Mouse (Mus musculus) kidney, postnatal 14 days (tissue): ENCODE data around the gene Btbd9.
A peak's percentile ranks its signal among the peaks of the same experiment; 100 is the strongest.

ENCODE experiments used
- DNase-seq: peaks from one replicate; pipeline ENCODE4 v3.0.0; 2022; ENCODE audit warnings: mixed read lengths

Gene Btbd9

DNA sequence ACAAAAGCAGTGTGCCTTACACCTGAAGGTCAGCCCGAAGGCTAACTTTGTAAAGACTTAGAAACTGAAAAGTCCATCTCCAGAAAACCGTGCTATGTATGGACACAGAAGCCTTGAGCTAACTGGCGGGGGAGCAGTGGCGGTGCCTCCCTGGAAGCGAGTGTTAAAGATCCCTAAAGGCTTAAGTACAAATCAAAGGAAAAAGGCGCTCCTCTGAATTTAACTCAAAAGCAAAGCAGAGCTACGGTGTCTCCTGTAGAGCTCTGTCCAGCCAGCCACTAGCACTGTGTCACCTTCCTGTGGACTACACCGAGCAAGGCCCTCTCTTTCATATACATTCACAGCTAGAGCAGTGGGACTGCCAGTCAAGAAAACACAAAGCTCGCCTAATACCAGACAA, 98.1 kb downstream of the Btbd9 start:
- DNase-seq, result no peak

DNA sequence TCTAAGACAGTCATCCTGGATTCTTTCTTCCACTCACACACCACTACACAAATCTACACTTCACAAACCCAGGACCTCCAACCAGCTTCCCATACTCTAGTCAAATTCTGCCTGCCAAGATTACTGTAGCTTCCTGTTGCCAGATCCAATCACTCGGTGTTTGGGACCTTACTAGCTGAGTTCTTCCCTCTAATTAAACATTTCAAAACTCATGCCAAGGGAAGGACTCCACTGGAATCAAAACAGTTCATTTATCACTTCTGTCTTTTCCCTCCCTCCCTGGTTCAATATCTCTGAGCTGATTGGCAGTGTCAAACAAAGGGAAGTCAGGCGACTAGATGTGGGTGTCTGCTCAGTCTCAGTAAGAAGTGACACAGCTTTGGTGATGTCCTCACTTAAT, 101.7 kb downstream of the Btbd9 start:
- DNase-seq, result no peak

DNA sequence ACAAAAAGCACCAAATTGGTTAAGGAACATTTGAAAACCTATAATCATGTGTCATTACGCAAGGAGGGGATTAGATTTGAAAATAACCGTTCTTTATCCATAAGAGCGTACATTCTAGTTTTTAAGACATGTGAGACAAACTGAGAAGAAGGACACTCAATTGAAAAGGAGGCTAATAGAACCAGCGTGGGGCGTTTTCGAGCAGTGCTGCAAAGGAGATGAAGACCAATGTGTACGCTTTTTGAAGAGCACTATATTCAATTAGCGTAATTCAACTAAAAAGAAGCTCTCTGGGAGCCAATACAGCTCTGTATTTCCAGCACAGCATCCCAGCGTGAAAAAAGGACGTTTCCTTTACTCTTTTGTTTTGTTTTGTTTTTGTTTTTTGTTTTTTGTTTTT, 103.5 kb downstream of the Btbd9 start:
- DNase-seq, result no peak

DNA sequence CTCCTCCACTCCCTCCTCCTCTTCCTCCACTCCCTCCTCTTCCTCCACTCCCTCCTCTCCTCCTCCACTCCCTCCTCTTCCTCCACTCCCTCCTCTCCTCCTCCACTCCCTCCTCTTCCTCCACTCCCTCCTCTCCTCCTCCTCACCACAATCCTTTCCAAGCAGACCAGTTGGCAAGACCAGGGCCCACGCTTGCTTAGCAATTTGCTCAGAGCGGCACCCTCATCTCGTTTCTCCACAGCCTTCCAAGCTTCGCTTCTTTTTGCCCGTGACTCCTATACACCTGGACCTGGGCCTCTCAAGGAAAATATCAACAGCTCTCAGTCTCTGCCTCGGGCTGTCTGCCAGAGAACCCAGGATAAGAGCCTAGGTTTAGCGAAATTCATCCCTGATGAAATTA, 104.8 kb downstream of the Btbd9 start:
- DNase-seq, result no peak

DNA sequence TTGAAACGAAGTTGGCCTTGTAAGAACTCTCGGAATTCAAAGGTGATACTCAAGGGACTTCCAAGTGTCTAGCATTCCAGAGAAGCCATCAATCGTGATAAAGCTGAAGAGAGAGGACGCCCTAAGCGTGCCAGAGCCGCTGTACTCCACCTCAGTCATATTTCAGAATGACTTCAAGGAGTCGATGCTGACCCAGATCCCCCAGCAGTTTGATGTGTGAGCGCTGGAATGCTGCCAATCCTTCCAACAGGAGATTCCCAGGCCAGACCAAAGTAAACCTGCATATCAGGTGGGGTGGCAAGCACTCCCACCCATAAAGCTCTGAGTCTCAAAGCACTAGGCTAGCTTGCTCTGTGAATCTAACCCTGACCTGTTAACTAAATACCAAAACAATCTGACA, 105.5 kb downstream of the Btbd9 start:
- DNase-seq, result peak; percentile 50

DNA sequence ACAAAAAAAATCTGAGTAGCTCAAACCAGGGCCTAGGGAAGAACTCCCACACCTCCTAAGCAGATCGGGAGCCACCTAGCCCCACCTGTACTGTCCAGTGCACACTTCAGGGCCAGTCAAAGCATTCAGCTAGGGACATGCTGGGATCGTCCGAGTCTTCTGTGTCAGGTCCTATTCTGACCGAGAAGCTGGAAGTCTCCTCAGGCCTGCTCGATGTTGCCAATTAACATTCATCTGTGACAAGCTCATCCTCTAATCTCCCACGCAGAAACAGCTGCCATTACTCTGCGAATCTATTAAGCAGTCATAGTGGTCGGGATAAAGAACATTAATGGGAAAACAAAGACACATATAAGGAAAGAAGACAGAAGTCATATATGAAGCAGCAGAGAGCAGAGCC, 106.0 kb downstream of the Btbd9 start:
- DNase-seq, result peak; percentile 39

DNA sequence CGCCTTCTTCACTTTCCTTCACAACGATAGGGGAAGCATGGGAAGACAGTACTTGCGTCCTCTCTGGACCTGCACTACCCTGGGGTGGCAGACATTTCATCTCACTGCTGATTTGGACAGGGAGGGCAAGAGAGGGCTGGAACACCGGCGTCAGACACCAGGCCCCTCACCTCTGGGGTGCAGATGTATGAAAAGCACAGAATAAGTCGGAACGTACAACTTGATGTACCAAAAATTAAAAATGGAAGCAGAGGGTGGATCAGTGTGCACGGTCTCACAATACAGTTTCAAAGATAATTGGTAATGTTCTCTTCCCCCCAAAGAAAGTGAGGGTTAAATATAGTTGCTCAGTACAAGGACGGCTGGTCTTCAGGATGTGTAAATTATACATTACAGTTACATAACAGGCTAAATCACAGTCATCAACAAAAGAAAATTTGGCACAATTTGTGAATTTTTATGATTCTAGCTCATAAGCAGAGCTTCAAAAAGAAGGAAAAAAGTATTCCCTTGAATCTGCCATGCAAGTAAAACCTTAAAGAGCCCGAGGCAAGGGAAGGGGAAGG, 106.7 kb downstream of the Btbd9 start:
- no peak for DNase-seq

DNA sequence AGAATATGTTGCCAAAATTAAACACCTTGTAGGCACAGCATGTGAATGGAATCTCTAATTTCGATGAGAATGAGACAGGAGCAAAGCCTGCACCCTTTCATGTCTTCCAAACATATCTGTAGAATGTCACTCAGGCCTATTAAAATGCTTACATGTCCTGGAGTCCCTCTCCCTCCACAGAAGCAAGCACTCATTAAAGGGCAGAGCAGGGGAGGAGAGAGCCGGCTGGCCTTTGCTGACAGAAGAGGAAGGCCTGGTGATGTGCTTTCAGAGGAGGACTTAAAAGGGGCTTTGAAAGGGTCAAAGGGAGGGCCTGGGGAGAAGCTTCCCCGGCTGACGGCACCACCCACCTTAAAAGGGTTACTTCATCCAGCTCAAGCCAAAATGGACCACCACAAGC, 107.9 kb downstream of the Btbd9 start:
- no peak for DNase-seq

DNA sequence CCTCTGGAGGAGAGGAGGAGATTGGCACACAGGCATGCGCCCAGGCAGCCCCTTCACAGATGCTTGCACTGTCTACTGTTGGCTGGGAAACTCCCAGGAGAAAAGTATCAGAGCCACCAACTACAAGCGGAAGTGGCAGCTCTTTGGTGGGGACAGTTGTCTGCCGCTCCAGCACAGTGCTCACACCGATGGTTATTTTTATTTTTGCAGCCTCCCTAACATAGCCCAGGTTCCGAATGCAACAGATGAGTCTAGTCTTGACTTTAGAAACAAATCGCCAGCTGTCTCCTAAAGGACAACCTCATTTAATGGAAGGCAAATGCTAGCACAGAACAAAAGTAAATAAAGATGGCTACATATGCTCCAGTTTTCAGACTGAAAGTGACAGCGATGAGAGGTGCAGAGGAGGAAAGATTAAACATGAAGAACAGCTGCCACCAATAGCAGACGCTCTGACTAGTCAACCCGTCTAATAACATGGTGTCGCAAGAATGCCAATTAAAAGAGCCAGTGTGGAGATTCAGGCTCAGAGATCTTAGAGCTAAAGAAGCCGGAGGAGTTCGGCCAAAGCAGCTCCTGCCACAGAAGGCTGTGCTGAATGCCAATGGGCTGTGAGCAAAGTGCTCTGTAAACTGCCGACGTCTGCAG, 108.6 kb downstream of the Btbd9 start:
- no peak for DNase-seq

DNA sequence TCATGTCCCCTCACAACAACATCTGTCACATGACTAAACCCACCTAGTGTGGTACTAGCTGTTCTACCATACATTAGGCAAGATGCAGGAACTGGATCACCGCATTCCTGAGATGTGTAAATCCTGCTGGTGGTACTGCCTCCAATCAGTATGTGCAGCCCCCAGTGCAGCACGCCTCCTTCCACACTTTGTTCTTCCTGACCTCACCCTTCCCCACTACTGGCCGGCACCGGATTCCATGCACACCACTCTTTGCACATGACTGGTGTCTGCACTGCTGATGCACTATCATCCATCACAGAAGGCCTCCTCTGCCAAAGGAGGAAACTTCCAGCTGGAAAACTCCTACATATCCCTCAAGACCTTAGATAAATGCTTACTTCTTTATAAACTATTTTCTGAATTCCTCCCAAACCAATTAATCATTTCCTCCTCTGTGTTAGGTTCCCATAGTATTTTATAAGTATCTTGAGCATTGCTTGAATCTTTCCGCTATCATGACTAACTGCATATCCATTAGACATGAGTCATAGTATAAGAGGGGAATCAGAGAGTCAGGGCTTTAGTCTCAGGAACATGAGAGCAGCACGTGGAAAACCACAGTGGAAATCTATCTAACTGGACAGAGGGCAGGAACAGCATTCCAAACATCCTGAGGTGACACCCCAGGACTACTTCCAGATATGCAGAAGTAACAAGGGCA, 111.1 kb downstream of the Btbd9 start:
- DNase-seq, result no peak

DNA sequence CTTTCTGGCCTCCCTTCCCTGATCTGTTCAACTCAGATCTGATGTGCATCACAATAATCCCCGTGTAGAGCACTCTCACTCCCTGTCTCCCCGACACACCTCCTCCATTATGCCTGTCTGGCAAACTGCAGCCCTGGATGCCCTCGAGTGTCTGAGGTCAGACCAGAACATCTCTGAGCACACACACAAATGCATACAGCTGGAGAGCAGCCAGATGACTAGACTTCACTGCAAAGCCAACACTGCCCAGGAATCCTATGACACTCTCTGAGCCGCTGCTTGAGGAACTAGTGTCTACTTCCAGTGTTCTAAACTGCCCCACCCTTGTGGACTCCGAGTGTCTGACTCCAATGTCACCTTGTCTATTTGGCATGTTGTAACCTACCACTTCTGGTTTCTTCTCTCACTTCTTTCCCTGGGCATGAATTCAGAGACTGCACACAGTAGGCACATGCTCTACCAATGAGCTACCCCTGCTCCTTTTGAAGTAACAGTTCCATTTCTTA, 112.0 kb downstream of the Btbd9 start:
- DNase-seq, result no peak

DNA sequence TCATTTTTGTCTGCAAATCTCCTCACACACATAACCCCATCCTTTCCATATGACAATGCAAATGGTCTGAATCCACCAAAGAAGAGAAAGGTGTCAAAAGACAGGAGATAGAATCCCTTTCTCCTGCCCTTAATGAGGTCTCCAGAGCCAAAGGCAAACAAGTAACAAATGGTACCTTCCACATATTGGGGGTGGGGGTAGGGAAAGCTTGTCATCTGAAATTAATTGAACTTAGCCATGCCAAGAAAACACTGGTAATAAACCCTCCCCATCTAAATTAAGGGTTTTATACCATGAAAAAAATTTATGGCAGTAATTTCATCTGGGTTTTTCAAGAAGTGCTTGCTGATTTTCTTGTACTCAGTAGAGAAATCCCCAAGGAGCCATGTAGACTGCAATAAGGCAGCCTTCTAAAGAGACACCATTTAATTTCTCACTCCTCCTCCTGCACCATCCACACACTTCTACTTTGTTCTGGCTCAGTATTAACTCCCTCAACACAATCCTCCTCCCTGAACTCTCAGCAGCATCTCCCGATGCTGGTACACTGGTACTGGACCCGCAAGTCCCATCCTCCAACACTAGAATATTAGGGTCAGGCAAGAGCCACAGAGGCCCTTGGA, 115.5 kb downstream of the Btbd9 start:
- DNase-seq, result no peak

DNA sequence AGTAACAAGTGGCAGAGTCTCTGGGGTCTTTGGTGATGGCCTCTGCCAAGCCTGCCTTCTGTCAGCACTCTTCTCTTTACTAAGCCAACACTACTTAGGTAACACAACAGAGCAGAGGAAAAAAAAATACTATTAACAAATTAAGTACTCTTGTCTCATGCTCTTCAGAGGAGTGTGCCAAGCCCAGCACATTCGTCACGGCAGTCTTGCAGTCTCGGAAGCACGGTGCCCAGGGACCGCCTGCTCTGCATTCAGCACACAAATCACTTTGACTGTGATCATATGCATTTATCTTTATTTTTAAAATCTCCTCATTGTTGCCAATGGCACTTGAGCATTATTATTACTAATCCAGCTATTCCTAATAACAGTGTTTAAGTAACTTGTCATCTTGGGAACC, 116.6 kb downstream of the Btbd9 start:
- DNase-seq, result no peak

DNA sequence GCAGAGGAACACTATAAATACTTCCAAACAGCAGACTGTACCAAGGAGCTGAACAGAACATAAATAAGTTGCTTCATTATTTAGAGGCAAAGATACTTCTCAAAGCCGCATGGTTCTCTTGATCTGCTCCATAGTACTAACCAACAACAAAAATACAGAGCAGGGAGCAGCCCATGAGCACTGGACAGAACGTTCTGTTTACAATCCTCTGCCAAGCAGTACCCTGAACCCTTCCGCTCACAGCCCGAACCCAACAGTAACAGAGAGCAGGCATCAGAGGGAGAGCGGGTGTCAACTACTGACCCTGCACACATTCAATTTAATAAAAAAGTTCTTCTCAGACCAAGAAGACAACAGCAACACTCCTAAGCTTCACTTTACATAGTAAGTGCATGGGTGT, 117.4 kb downstream of the Btbd9 start:
- no peak for DNase-seq

DNA sequence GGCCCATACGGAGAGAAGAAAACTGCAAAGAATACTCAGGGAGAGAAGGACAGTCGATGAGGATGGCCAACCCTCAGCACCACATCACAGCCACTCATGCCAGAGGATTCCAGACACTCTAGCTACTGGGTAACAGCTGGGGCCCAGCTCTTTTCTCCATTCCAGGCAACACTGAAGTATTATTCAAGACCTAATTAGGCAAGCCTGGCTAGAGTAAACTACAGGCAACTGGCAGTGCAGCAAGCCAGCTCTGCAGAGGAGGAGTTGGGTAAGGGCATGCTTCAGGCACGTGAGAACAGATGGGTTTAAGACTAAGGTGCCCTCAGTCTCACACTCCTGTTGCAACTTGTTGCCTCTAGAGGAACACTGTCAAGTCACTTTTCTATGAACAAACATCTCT, 118.0 kb downstream of the Btbd9 start:
- DNase-seq, result no peak

DNA sequence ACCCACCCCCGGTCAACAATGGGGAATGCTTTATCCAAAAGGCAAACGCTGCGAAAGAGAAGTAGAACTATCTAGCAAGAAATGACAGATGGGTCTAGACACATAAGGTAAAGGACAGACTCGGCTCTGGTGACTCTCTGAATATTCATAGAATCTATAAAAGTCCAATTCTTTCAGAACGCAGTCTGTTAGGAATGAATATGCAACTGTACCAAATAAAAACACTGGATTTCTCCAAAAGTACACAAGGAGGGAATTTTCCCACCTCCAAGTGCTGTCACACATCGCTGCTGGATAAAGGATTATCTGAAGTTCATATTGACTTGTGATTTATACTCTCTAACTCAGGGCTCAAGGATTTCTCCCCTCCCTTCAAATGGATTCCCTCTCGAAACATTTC, 118.8 kb downstream of the Btbd9 start:
- DNase-seq, result no peak

DNA sequence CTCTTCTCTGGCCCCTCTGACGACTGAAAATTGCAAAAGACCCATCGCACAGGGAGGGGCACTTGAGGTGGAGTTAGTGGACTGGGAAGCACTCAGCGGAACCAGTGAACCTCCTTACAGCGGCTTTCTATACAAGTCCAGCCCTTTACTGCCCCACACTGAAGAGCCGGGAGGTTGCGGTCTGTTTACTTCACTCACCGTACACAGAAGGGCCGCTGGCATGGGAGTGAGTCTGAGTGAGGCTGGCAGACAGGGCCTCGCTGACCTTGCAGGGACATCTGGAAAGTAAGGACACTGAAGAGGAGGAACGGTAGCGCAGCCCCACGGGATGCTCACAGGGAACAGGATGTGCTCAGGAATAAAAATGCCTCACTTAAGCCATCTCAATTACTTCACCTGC, 120.0 kb downstream of the Btbd9 start:
- no peak for DNase-seq

DNA sequence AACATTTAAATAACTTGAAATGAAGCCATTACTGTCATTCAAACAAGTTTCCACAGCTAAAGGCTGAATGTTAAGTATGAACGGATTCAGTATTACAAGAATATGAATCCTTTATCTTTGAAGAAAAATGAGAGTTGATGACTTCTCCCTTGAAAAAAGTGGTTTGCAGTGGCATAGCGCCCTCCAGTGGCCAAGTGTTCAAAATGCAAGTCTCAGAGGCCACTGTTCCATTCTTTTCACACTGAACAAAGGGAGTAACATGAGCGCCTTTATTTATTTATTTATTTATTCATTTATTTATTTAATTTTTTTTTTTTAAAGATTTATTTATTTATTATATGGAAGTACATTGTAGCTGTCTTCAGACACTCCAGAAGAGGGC, 121.4 kb downstream of the Btbd9 start:
- peak; percentile 76 for DNase-seq

DNA sequence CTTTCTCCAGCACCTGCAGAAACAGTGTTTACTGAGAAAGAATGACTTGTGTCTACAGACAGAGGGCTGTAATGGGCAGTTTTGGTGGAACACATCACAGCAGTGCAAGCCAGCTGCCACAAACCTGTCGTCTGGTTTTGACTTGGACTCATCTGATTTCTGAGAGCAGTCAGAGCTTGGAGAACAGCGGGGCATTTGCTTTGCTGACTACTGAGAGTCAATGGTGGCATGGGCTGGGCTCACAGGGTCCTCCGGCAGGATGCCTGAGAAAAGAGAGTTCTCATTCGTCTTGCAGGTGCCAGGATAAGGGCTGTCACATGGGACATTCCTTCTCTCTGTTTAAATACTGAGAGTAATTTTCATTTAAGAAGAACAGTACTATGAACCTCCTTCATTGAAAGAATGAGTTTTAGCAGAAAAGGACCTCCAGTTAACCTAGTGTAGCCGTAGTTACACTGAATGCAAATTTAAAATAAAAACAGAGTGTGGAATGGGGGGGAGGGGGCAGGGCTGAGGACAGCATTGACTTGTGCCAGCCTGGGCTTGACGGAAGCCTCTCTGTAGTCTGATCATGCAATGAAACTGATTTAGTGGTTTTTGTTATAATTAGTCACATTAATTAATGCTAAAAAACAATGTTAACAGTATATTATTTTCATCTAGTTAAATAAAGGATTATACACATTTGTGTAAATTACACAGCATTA, 122.0 kb downstream of the Btbd9 start:
- DNase-seq, result no peak

DNA sequence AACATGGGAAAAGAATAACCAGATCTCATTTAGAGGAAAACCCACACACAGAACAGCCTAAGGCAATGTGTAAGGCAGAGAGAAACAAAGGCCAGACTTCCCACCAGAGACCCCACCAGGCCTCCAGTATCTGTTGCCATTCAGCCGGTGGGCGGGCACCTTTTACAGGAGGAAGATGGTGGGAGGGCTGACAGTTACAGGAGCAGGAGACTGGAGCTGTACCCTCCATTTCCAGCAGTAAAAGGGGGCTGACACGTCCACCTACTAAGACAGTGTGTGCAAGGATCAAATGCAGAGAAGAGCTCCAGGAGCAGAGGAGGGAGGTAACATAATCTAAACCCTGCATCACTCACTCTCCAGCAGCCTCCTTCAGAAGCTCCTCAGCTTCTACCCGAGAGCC, 123.0 kb downstream of the Btbd9 start:
- no peak for DNase-seq

DNA sequence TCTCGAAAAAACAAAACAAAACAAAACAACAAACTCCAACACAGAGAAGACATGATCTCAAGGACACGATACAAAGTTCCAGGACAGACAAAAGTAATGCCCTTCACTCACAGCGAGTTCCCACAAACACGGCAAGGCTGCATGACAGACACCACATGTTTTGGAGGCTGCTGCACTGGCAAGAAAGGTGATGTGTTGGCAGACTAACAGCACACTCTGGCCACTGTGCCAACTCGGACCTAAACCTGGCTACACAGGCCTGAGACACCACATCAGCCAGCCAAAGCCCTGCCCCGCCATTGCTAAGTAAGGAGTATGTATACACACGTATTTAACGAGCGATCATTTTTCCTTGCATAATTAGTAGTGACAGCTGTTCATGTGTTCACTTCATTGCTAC, 123.9 kb downstream of the Btbd9 start:
- DNase-seq, result no peak

DNA sequence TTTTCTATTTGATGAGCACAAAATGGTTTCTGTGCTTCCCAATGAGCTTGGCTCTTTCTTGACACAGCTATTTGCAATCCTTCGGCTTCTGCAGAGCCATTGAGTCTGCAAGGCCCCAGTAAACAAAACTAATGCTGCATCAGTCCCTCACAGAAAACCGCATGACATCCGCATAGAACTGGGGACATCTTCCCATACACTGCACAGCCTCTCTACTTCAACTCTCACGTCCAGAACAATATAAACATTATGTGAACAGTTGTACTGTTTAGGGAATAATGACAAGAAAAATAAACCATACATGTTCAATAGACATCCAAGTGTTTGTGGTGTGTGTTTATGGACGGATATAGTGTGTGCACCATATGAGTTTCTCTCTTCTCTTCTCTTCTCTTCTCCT, 127.7 kb downstream of the Btbd9 start:
- no peak for DNase-seq

DNA sequence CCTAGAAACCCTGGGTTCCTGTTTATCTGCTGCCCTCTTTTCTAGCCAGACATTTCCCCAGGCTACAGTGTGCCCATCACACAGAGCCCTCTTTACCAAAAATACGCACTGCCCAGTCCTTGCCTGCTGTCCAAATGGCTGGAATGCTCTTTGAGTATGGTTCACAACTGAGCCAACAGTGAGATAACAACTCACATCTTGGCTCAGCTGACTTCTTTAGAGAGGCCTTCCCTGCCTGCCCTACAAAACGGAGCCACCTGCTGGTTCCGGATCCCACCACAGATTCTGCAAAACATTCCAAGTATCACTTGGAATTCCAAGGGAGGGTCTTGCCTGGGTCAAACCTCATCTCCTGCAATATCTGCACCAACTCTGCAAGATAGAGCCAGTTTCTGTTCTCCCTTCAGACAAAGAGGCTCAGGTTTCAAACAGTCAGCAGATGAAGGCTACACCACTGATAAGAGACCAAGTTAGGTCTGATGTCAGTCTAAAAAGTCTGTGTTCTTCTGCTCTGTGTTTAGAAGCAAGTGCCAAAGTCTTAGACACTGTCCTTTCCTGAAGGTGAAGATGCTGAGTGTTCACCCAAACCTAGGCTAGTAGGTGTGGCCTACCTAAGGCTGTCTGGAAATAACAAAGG, 130.4 kb downstream of the Btbd9 start:
- no peak for DNase-seq
